Mouse (Mus musculus): ENCODE measurements at regions not wholly inside any gene's neighbourhood (a gene's known extent, or its start where the extent isn't known, plus 50 kb on each side); places are given as distances from the start of the nearest gene placed in this dataset.

DNA sequence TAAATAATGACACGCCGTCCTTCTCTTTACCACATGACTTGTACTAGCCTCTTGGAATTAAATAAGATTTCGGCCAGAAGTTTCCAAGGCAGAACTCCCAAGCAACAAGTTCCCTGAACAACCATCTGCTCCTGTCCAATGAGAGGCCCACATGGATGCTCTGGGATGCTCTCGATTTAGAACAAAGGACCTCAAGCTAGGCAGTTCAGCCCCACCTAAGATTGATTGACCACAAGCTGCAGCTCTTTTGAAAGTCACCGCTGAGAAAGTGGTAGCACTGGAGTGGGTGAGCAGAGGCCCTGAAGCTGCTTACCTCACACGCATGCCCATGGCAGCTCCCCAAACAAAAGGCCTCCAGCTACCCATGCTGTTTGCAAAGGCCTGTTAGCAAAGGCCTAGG is 73.1 kb upstream of the Eomes start:
- DNase-seq (ENCODE audit: low read depth, low spot score) = no peak

DNA sequence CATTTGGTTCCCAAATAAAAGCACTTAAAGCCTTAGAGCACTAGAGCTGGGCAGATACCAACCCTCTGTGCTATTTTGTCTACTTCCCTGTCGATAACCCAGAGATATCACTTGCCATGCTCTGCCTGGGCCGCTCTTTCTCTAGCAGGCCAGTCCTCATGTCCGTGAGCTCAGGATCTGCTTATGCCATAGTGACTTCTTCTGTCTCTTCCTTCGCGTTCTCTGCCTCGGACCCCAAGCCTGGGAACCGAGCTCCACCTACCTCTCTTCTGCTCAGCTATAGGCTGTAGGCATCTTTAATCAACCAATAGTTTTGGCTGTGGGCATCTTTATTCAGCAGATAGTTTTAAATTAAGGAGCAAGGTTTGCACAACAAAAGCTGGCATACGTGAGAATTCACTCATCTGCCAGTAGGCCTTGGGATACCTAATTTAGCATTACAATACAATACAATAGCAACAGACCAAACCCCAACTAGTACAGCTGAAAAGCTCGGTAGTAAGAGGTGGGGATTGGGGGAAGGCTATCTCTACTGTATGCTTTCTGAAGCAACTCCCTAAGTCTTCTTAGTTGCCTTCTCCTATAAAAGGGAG is 72.0 kb upstream of the Eomes start:
- DNase-seq (ENCODE audit: low read depth, low spot score) = no peak

DNA sequence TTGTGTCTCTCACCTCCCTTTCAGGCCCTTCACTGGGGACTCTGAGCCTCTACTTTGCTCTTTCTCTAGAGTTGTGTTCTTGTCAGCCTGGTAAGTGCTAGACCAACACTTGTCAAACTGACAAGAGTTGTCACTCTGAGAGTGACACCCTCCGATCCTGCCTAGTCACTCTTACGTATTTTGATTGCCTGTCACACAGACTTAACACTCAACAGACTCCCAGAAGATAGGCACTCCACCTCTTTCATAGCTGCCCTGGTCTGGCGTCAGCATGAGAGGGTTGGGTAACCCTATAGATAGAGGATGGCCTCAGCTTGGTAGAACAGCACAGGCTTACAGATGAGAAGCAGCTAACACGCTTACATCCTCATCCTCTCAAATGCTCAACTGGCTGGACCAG is 62.0 kb upstream of the Eomes start:
- DNase-seq (ENCODE audit: low read depth, low spot score) = no peak

DNA sequence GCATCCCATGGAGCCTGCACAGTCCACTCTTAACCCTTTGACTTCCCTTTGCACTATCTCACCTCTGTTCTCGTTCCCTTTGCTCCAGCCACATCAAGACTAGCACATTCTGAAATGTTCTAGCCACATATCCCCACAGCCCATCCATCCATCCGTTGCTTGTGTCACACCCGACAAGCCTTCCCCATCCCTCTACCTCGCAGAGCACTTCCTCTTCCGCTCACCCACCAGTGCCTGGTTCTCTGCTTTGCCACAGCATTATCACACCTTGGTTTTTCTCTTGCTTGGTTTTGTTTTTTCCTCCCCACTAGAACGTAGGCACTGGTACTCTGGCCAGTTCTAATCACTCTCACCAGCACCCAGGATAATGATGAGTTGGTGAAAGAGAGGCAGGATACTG is 61.5 kb upstream of the Eomes start:
- no peak for DNase-seq (ENCODE audit: low read depth, low spot score)

DNA sequence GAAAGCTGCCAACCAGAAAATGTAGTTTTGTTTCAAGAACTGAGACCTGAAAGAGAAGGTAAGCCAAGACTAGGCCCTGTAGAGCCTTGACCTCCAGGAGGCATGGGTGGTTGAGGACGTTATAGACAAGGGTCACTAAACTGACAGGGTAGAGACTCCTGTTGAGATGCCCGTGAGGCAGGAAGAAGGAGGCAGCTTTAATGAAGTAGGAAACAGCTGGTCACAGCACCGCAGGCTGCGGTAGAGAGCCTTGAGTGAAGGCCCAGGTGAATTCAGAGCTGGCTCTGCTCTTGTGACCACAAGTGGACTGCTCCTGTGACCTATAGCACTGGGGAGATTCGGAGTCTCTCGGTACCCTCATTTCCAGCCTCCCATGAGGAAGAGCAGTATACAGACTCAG is 53.7 kb upstream of the Eomes start:
- no peak for DNase-seq (ENCODE audit: low read depth, low spot score)

All from CD4-positive, CD25-positive, alpha-beta regulatory T cell, adult 2 months (primary cell).